Mouse (Mus musculus) liver, adult 10 weeks (tissue): ENCODE data around the gene Smox. TPM values are rescaled to one million over a fixed set of nuclear protein-coding genes. Genes with fewer than 3 reads are reported as not detected.

Experiments
- polyA plus RNA-seq: library from polyadenylated mRNA; stranded (reverse); fragments of 350-450 nt; fragmentation: Illumina TruSeq; extraction: RNeasy Lipid Tissue Mini Kit (QIAGEN cat#74804); gene quantifications from one replicate; pipeline ENCODE4 v1.2.3, GENCODE M21; 2014; ENCODE audit warnings: low read depth, low replicate concordance

Smox gene
- 0.42 TPM for polyA plus RNA-seq

DNA sequence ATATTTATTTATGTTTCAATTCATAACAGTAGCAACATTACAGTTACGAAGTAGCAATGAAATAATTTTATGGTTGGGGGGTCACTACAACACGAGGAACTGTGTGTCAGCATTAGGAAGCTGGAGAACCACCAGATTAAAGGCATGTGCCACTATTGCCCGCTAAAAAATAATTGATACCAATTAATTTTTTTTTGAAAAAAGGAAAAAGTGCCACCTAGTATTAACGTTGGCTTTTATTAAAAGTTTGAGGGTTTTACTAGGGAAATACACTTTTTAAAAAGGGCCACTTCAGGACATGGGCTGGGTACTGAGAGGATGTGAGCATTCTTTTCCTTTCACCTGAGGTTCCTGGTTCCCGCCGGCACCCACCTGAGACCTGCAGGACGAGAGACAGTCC, at the start of gene Smox:
TSS of gene Smox (plus strand) at position 301 of the 400 bp plus-strand sequence.

DNA sequence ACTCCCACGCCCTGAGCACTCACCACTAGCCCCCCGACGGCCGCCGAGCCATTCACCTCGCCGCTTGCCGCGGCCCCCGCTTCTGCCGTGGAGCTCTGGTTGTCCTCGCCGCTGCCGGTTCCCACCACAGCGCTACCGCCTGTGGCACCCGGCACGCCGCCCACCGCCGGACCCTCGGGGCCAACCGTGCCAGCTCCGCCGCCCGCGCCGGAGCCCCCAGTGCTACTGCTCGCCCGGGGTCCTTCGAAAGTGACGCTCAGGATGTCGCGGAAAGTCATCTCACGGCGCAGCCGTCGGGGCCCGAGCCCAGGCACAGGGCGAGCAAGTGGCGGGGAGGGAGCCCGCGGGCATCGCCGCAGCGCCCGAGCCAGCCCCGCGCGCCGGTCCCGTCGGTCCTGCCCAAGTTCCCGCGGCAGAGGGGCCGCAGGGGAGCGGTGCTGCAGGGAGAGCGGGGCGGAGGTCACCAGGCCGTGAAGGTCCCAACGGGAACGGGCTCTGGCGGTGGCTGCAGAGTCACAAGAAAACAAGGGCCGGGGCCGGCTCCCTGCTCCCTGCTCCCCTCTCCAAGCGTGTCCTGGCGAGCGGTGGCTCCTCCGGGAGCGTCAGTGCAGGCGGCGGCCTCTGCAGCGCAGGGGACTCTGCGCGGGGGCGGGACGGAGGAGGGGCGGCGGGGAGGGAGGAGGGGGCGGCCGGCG, 70.7 kb downstream of the Smox start, which contains the start of gene Adra1d:
TSS of gene Adra1d (minus strand) at position 393 of the 695 bp plus-strand sequence.

Other genes starting within 250 kb of the Smox start
- 21.2 TPM for gene Pank2, start 229.0 kb upstream of the Smox start, polyA plus RNA-seq
- 4.7 TPM for gene Rnf24, start 138.6 kb upstream of the Smox start, polyA plus RNA-seq
- not detected for gene Adra1d, start 70.8 kb downstream of the Smox start, polyA plus RNA-seq